Mouse (Mus musculus) lung, embryonic 15.5 days (tissue): Measurements from ENCODE around the gene Ahdc1. TPM values are rescaled to one million over a fixed set of nuclear protein-coding genes. Genes with fewer than 3 reads are reported as not detected.
"Not testable (repeated sequence)": the region's sequence is repeated elsewhere in the genome, so short reads cannot be mapped to it uniquely, and the experiment has no call there.

Experiments used
- ATAC-seq: fragments of 200-750 bp; cut with Nextera tagmentation; 2 replicates; pipeline ENCODE4 v1.8.0; 2017; ENCODE audit warnings: moderate number of reproducible peaks, borderline replicate concordance; ENCODE audit not compliant: low FRiP score, low TSS enrichment; ENCODE audit errors: extremely low read depth
- H3K27ac ChIP-seq: fragments of 300-500 bp; sonication (generic); 2 replicates; pipeline ENCODE4 v1.5.1; 2015; ENCODE audit warnings: moderate library complexity, mild to moderate bottlenecking, inconsistent platforms
- H3K27me3 ChIP-seq: fragments of 300-500 bp; sonication (generic); 2 replicates; pipeline ENCODE4 v1.6.1; 2015; ENCODE audit warnings: inconsistent platforms
- H3K36me3 ChIP-seq: fragments of 300-500 bp; sonication (generic); 2 replicates; pipeline ENCODE4 v1.6.1; 2015; ENCODE audit warnings: inconsistent platforms
- H3K4me1 ChIP-seq: fragments of 300-500 bp; sonication (generic); 2 replicates; pipeline ENCODE4 v1.6.1; 2015; ENCODE audit warnings: inconsistent platforms
- H3K4me2 ChIP-seq: fragments of 300-500 bp; sonication (generic); 2 replicates; pipeline ENCODE4 v1.6.1; 2015; ENCODE audit warnings: inconsistent platforms, mild to moderate bottlenecking, moderate library complexity
- H3K4me3 ChIP-seq: fragments of 300-500 bp; sonication (generic); 2 replicates; pipeline ENCODE4 v1.5.1; 2015; ENCODE audit warnings: mild to moderate bottlenecking, inconsistent platforms
- H3K9ac ChIP-seq: fragments of 300-500 bp; sonication (generic); 2 replicates; pipeline ENCODE4 v1.6.1; 2015; ENCODE audit warnings: inconsistent platforms
- H3K9me3 ChIP-seq: fragments of 300-500 bp; sonication (generic); 2 replicates; pipeline ENCODE4 v1.6.1; 2016; ENCODE audit warnings: inconsistent platforms
- WGBS: fragments of 180-500 bp; shearing (Covaris S2); methylation state at CpG from one replicate; pipeline ENCODE4 v1.1.7; 2015; 5-methylcytosine and 5-hydroxymethylcytosine counted together
- polyA plus RNA-seq: library from polyadenylated mRNA; unstranded; fragments of >200 nt; fragmentation: Nextera tagmentation; extraction: Ambion mirVana; gene quantifications from 2 replicates; pipeline ENCODE4 v1.2.1, GENCODE M21; 2015

Gene Ahdc1
- polyA plus RNA-seq, 1 experiment from 2014 or later, result 10.5 TPM

DNA sequence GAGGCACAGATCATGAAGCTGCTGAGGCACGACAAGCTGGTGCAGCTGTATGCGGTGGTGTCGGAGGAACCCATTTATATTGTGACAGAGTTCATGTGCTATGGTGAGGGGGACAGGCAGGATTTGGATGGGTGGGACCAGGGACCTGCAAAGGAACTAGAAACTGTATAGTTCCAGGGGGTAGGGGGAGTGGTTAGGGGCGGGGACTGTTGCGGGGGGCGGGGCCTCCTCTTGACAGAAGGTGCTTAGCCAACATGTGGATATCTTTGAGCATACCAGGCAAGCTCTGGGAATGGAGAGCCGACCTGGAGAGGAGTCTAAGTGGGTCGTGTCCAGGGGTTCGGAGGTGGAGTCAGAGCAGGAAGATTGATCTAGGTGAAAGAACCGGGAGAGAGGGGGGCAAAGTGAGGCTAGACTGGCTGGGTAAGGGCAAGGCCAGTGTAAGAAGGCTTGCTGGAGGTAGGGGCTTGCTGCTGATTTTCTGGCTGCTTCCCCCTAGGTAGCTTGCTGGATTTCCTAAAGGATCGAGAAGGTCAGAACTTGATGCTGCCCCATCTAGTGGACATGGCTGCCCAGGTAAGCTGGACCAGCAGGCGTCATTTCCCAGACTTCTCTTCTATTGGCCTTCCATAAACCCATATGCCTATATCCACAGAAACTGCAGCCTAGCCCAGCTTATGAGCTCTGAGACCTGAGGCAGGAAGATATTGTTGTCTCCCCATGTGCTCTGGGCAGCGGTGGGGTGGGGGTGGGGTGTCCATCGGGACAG, 13.4 kb upstream of the Ahdc1 start:
- Histone ChIP-seq H3K27ac (no peak overlapping the region), H3K4me2 (no peak overlapping the region), H3K36me3 (no peaks in the 10 kb centered on the region), H3K4me3 (no peak overlapping the region), H3K27me3 (no peaks in the 10 kb centered on the region), H3K9ac (no peak overlapping the region), H3K9me3 (no peaks in the 10 kb centered on the region), H3K4me1 (peaks cover 6% of the 10 kb centered on the region)
- 36% methylated on average over 14 of the region's 14 CpGs for WGBS
- peak; percentile 53 for ATAC-seq

DNA sequence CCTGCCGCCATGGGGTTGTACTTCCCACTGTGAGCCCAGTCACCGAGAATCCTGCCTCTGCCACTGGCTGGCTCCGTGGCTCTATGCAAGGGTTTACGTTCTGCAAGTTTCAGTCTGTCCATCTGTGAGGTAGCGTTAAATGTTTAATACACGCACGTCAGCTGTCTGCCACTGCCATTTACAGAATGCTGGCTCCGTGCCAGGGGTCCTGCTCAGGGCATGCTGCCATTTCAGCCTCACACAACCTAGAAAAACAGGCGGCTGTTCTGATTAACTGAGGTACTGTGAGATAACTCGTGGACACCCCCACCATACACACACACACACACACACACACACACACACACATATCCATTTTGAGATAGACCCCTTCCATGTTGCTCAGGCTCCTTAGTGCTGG, 8.2 kb upstream of the Ahdc1 start:
- 12% methylated on average over 10 of the region's 10 CpGs for WGBS
- H3K9me3 ChIP-seq, result no peaks in the 10 kb centered on the region
- H3K27me3 ChIP-seq, result no peaks in the 10 kb centered on the region
- no peak overlapping the region for H3K27ac ChIP-seq
- ATAC-seq, result 0 out of 2 replicates have a peak, but pooled peaks have one; percentile 28
- no peak overlapping the region for H3K9ac ChIP-seq
- no peak overlapping the region for H3K4me3 ChIP-seq
- no peak overlapping the region; the same call in 1 of the 2 replicates for H3K4me2 ChIP-seq
- H3K36me3 ChIP-seq, result no peaks in the 10 kb centered on the region
- H3K4me1 ChIP-seq, result peaks cover 21% of the 10 kb centered on the region

DNA sequence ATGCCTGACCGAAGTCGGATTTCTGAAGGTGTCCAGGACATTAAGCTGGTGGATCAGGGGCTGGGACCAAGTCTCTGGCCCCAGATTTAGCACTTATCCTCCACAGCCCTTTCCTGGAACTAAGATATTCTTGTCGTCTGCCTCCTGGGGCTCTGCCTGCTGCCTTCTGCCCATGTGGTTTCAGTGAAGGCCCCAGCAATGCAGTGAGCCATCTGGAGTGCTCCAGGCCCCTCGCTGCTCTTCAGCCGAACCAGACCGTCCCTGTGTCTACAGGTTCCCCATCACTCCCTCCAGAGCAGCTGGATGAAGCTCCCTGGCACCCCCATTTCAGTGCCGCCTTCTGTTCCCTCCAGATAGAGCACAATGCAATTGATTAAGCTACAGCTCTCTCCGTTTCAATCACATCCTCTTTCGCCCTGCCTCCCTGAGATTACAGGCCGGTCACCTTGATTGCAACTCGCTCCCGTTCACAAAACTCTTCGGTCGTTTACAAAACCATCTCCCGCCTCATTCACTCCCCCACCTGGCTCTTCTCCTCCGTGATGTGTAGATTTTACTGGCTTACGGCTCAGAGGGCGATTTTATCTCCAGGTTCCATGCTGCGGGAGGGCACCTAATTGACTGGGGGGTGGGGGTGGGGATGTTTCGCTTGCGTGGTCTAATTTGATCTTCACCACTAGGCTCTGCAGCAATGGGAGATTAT, 7.6 kb upstream of the Ahdc1 start:
- ATAC-seq, result no peak
- H3K4me3 ChIP-seq, result no peak overlapping the region
- no peak overlapping the region for H3K4me2 ChIP-seq
- peaks cover 25% of the 10 kb centered on the region for H3K4me1 ChIP-seq
- no peaks in the 10 kb centered on the region for H3K27me3 ChIP-seq
- 56% methylated on average over 21 of the region's 21 CpGs for WGBS
- H3K27ac ChIP-seq, result no peak overlapping the region
- no peak overlapping the region for H3K9ac ChIP-seq
- no peaks in the 10 kb centered on the region for H3K9me3 ChIP-seq
- no peaks in the 10 kb centered on the region for H3K36me3 ChIP-seq

DNA sequence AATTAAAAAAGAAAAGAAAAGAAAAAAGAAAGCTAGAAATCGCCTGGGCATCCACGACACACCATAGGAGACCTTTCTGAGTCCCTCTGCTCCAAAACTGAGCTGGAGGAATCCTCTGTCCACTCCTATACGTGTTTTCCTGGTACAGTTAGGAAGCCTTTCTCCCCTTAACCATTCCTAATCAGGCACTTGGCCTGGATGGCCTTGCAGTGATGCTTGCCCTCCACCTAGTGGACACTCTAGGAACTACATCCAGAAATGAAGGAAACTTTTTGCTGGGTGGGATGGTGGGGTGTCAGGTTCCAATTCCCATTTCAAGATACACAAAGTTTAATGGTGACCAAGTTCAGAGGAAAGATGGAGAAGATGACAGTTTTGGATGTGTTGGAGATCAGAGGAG, 5.8 kb upstream of the Ahdc1 start:
- no peaks in the 10 kb centered on the region for H3K9me3 ChIP-seq
- H3K27ac ChIP-seq, result no peak overlapping the region
- ATAC-seq, result peak; percentile 33; the same call in 1 of the 2 replicates
- no peaks in the 10 kb centered on the region for H3K36me3 ChIP-seq
- WGBS, result 7% methylated on average over 3 of the region's 3 CpGs
- H3K4me1 ChIP-seq, result peaks cover 25% of the 10 kb centered on the region
- H3K27me3 ChIP-seq, result peaks cover 10% of the 10 kb centered on the region
- H3K9ac ChIP-seq, result no peak overlapping the region
- no peak overlapping the region for H3K4me3 ChIP-seq
- no peak overlapping the region for H3K4me2 ChIP-seq

DNA sequence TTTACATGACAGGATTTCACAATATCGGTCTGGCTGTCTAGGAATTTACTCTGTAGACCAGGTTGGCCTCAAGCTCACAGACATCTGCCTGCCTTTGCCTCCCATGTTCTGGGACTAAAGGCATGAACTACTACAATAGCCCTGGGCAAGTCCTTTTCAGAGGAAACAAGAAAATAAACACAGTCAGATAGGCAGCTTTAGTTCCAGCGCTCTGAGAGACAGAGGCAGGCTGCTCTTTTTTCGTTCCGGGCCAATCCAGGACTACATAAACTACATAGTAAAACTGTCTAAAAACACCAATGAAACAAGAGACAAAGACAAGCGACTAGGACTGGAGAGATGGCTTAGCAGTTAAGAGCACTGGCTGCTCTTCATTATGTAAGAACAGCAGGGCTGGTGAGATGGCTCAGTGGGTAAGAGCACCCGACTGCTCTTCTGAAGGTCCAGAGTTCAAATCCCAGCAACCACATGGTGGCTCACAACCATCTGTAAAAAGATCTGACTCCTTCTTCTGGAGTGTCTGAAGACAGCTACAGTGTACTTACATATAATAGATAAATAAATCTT, 5.1 kb upstream of the Ahdc1 start:
- not testable (repeated sequence) for H3K4me2 ChIP-seq, ATAC-seq
- WGBS, result 51% methylated on average over 6 of the region's 6 CpGs

DNA sequence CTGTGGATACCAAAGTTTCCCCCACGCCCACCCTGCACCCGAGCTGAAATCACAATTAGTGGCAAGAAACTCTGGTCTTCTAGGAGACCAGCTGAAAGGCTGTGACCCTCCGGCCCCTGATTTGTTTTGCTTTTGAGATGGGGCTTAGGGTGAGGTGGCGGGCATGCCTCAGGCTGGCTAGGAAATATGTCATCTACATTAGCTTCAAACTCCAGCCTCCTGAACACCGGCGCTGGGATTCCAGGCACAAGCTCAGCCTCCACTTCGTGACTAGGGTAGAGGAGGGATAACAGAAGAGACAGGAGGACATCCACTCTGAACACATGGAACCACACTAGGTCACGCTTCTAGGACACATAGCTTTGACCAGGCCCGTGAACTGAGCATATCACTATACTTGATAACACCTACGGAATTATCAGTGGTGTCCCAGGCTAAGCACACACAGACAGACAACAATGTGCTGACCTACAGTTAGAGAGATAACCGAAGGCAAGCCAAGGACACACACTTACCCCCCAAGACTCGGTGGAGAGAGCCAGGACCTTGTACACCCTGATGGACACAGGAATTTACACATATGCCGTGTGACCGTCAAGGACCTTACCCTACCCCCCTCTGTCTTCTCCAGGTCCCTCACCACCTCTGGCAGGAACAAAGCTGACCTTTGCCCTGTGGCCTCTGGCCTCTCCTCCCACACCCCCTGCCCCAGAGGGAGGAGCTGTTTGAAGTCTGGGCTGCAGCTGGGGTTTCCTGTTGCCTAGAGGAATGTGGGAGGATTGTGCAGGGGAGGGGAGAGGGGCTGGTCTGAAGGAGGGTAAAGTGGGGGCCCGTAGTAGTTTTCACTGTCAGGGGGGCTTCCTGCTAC, 3.3 kb upstream of the Ahdc1 start:
- Histone ChIP-seq H3K27me3 (peaks cover 15% of the 10 kb centered on the region), H3K9ac (no peak overlapping the region), H3K36me3 (no peaks in the 10 kb centered on the region), H3K4me2 (no peak overlapping the region), H3K4me1 (peaks cover 26% of the 10 kb centered on the region), H3K27ac (no peak overlapping the region), H3K4me3 (no peak overlapping the region), H3K9me3 (no peaks in the 10 kb centered on the region)
- ATAC-seq, result no peak
- WGBS, result 35% methylated on average over 15 of the region's 15 CpGs

More for the DNA sequence above, 5.1 kb upstream of the Ahdc1 start:
- peaks cover 15% of the 10 kb centered on the region for H3K27me3 ChIP-seq
- H3K4me3 ChIP-seq, H3K36me3 ChIP-seq, H3K9ac ChIP-seq, H3K9me3 ChIP-seq, H3K27ac ChIP-seq: not testable (repeated sequence)
- H3K4me1 ChIP-seq, result peaks cover 31% of the 10 kb centered on the region

DNA sequence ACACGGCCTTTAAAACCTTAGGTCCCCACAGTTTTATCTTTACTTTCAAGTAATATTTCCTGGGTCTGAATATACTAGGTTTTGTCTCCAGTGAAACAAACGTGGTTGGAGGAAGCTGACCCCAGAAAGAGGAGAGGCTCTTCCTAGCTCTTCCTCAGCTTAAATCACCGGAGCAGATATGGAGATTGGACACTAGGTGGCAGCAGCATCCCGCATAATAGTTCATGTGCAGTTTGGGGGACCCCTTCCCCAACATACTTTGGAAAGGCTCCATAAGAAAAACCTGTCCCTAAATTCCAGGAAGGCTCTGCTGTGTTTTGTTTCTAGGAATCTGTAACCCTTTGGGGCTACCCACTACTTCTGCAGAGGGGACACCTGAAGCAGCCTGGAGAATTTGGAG, 1.9 kb upstream of the Ahdc1 start:
- peaks cover 15% of the 10 kb centered on the region for H3K27me3 ChIP-seq

DNA sequence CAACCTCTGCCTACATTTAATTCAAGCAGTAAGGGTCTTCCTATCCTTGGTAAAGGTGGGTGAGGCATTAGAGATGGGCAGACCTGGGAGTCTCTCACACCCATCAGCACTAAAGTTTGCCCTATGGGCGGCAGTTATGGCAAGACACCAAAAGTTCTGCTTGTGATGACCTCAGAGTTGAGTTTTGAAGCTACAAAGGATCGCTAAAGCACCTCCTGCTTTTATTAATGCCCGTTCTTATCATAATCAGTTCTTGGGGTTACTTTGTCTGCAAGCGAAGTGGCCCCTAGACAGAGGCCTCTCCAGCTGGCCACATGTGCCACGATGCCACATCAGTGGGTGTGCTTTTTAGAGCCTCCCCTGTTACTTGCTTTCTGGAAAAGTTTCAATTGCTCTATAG, 1.4 kb upstream of the Ahdc1 start:
- no peak overlapping the region for H3K9ac ChIP-seq
- H3K27me3 ChIP-seq, result peaks cover 15% of the 10 kb centered on the region
- H3K36me3 ChIP-seq, result no peaks in the 10 kb centered on the region
- H3K4me3 ChIP-seq, result no peak overlapping the region
- H3K27ac ChIP-seq, result no peak overlapping the region
- no peaks in the 10 kb centered on the region for H3K9me3 ChIP-seq
- no peak overlapping the region for H3K4me2 ChIP-seq
- 54% methylated on average over 5 of the region's 5 CpGs for WGBS
- ATAC-seq, result no peak
- H3K4me1 ChIP-seq, result peaks cover 40% of the 10 kb centered on the region

More for the DNA sequence above, 1.9 kb upstream of the Ahdc1 start:
- H3K36me3 ChIP-seq, result no peaks in the 10 kb centered on the region
- H3K9ac ChIP-seq, result no peak overlapping the region
- no peak for ATAC-seq
- no peak overlapping the region for H3K27ac ChIP-seq
- WGBS, result under 1% methylated on average over 4 of the region's 4 CpGs
- no peaks in the 10 kb centered on the region for H3K9me3 ChIP-seq
- no peak overlapping the region for H3K4me3 ChIP-seq
- peaks cover 34% of the 10 kb centered on the region for H3K4me1 ChIP-seq
- H3K4me2 ChIP-seq, result no peak overlapping the region

DNA sequence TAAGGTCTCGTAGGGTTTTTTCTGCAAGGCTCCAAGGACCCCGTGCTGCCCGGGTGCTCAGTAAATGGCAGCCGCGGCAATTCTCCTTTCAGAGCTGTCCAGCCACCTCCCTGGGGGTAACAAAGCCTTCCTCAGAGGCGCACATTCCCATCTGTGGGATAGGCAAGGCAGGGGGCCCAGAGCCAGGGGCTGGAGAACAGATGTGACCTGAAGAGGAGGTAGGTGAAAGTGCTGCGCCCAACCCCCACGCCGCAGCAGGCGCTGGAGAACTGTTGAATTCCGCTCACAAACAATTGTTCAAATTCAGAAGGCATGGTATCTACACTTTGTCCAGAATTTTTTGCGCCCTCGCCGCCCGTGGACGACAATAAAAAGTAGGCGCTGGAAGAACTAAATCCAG, 449 bp upstream of the Ahdc1 start:
- 1% methylated on average over 17 of the region's 17 CpGs for WGBS
- H3K9ac ChIP-seq, result peak overlapping the region; percentile 99
- peak overlapping the region; percentile 83 for H3K4me2 ChIP-seq
- H3K9me3 ChIP-seq, result no peaks in the 10 kb centered on the region
- peaks cover 44% of the 10 kb centered on the region for H3K4me1 ChIP-seq
- ATAC-seq, result no peak
- no peaks in the 10 kb centered on the region for H3K36me3 ChIP-seq
- H3K4me3 ChIP-seq, result peak overlapping the region; percentile 97
- peaks cover 15% of the 10 kb centered on the region for H3K27me3 ChIP-seq
- H3K27ac ChIP-seq, result no peak overlapping the region

DNA sequence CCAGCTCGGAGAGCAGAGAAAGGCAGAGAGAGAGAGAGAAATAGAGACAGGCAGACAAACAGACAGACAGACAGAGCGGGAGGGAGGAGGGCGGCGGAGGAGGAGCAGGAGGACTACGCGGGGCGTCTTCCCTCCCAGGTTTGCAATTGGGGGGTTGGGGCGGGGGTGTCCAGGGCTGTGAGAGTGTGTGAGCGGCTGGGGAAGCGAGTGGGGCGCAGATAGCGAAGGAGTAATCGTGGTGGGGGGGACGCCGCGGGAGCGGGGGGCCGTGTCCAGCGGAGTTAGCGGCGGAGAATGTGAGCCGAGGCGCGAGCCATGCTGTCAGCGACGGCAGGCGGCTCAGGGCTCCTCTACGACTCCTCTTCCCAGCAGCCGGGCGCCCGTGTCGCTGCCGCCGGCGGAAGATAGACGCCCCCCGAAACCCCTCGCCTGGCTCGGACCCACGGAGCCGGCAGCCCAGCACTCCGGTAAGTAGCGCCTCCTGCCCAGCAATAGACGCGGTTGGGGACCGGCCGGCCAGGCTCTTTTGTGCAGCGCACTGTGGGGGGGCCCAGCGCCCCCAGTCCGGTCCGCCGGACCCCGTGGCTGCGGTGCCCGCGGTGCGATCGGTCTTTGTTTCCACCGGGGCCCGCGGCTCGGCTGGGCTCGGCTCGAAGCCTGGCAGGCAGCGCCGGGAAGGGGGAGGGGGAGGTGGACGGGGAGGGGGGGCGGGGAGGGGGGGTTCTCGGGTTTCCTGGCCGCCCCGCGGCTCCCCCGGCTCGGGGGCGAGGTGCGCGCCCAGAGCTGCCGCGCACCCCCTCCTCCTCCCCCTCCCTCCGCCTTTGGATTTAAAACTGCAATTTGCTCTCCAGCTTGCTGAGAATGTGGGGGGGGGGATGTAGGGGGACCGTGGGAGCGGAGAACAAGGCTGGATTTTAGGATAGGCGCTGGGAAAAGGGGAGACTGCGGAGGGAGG, 1.0 kb downstream of the Ahdc1 start:
- peaks cover 58% of the 10 kb centered on the region for H3K4me1 ChIP-seq

More for the DNA sequence above, 1.0 kb downstream of the Ahdc1 start:
- Histone ChIP-seq H3K36me3 (no peaks in the 10 kb centered on the region), H3K27me3 (peaks cover 15% of the 10 kb centered on the region), H3K4me2 (peak overlapping the region; percentile 83), H3K4me3 (peak overlapping the region; percentile 97), H3K27ac (peak overlapping the region; percentile 97), H3K9ac (peak overlapping the region; percentile 99), H3K9me3 (no peaks in the 10 kb centered on the region)
- ATAC-seq, result 0 out of 2 replicates have a peak, but pooled peaks have one; percentile 0
- under 1% methylated on average over 60 of the region's 84 CpGs for WGBS
